Mouse (Mus musculus) c-Kit-negative CD71-positive TER-119-positive erythroid progenitor cells, embryonic 14.5 days (primary cell): ENCODE data around the gene Mccc1.

Experiments used
- DNase-seq: peaks from one replicate; pipeline ENCODE4 v3.0.0-alpha.2; 2013; ENCODE audit warnings: low read depth, low spot score

The Mccc1 gene

GRCm38 (mm10) chr3:35922522-35922921 is 78.0 kb downstream of the Mccc1 start:
- no peak for DNase-seq

- no peak for DNase-seq
These were observed 82.2 kb downstream of the Mccc1 start for GRCm38 (mm10) chr3:35918229-35918628.
